In the genomic region with DNA sequence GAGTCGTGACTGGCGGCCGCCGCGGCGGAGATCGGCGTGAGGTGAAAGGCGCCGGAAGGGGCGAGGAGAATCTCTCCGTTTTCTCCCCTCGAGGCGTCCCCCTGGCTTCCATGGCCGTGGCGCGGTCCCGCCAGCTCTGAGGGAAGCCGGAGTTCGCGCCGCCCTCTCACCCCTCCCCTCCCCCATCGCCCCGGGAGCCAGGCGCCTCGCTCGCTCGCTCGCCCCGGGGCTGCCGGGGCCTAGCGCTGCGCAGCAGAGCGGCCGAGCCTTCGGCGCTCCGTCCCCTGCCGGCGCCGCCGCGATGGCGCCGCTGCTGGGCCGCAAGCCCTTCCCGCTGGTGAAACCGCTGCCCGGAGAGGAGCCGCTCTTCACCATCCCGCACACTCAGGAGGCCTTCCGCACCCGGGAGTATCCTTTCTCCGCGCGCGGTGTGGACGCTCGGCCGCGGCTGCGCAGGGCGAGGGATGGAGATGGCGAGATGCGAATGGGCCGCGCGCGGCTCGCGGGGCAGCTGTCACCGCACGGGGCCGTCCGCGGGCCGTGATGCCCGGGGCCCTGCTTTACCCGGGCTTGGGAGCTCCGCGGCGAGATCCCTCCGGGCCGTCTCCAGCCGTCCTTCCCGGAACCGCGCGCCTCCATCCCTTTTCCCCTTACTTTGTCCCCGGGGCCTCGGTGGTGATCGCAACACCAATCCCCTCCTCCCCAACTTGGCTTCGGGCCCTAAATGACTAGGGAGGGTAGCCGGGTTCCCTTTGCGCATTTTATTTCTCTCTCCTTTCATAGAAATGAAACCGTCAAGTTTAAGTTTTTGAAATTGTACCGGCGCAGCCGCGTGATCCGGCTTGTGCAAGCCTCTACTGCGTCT, we compare ENCODE assay signal across 8 mouse cellular contexts. TPM values are rescaled to one million over a fixed set of nuclear protein-coding genes. Genes with fewer than 3 reads are reported as not detected.
DNase-seq lines count a peak whose midpoint lies in the region; ATAC-seq lines count a peak whose summit lies in the region.

No protein-coding gene starts in this region.

- H3K27me3 ChIP-seq in forebrain, embryonic 14.5 days (replicated peaks; ENCODE audit: control insufficient read depth, insufficient read depth, low read length): no peaks in the 10 kb centered on the region
- H3K27me3 ChIP-seq in hindbrain, embryonic 10.5 days (ENCODE audit: insufficient read depth, poor library complexity, severe bottlenecking): no peaks in the 10 kb centered on the region
- no peaks in the 10 kb centered on the region for H3K27me3 ChIP-seq in midbrain, embryonic 14.5 days (ENCODE audit: control insufficient read depth, insufficient read depth, low read length)

- DNase-seq in left cerebral cortex, adult 18-20 months (ENCODE audit: low spot score in 2 of 2): peak; percentile 53 to 66
- no peak for DNase-seq in left cerebral cortex, adult 8-10 months (ENCODE audit: low spot score in 2 of 2)
- peak; percentile 41 for DNase-seq in forebrain, embryonic 14.5 days (ENCODE audit: low spot score)
- no peak for DNase-seq in hindbrain, embryonic 10.5 days (ENCODE audit: low spot score)
- peak; percentile 85 for DNase-seq in liver
- DNase-seq in midbrain, embryonic 14.5 days: peak; percentile 50
- peak; percentile 16 to 79 for DNase-seq in thymus, postnatal 10 days (ENCODE audit: low spot score in 2 of 2)

- peak overlapping the region; percentile 79 for H3K4me3 ChIP-seq in brown adipose tissue, adult 24 weeks (ENCODE audit: insufficient read depth, low read depth, low read length)
- H3K4me3 ChIP-seq in forebrain, embryonic 14.5 days (ENCODE audit: low read depth, low read length): peak overlapping the region; percentile 98
- H3K4me3 ChIP-seq in hindbrain, embryonic 10.5 days: peak overlapping the region; percentile 98
- H3K4me3 ChIP-seq in midbrain, embryonic 14.5 days (replicated peaks; ENCODE audit: low read depth, low read length): peak overlapping the region; percentile 97

- H3K4me2 ChIP-seq in forebrain, embryonic 14.5 days (ENCODE audit: low read length): peak overlapping the region; percentile 71
- H3K4me2 ChIP-seq in midbrain, embryonic 14.5 days (ENCODE audit: low read length): peak overlapping the region; percentile 80

- under 1% methylated on average over 99 of the region's 102 CpGs for WGBS in forebrain, embryonic 14.5 days
- WGBS in hindbrain, embryonic 10.5 days: under 1% methylated on average over 102 of the region's 102 CpGs
- under 1% methylated on average over 95 of the region's 102 CpGs for whole genome bisulfite sequencing in midbrain, embryonic 14.5 days

- H3K9ac ChIP-seq in forebrain, embryonic 14.5 days (ENCODE audit: low read length): peak overlapping the region; percentile 97
- H3K9ac ChIP-seq in midbrain, embryonic 14.5 days (replicated peaks; ENCODE audit: low read length): peak overlapping the region; percentile 94

- ATAC-seq in forebrain, embryonic 14.5 days: peak; percentile 64
- peak; percentile 72 for ATAC-seq in midbrain, embryonic 14.5 days (ENCODE audit: low FRiP score, low TSS enrichment)

- peaks cover 14% of the 10 kb centered on the region for H3K36me3 ChIP-seq in forebrain, embryonic 14.5 days (ENCODE audit: control insufficient read depth, insufficient read depth, low read length)
- H3K36me3 ChIP-seq in hindbrain, embryonic 10.5 days: peaks cover 57% of the 10 kb centered on the region
- H3K36me3 ChIP-seq in midbrain, embryonic 14.5 days (ENCODE audit: control insufficient read depth, insufficient read depth, low read length): peaks cover 13% of the 10 kb centered on the region; the same call in 1 of the 2 replicates

- H3K9me3 ChIP-seq in forebrain, embryonic 14.5 days (replicated peaks; ENCODE audit: control insufficient read depth, low read length): no peaks in the 10 kb centered on the region
- H3K9me3 ChIP-seq in hindbrain, embryonic 10.5 days: peaks cover 5% of the 10 kb centered on the region; the same call in 1 of the 2 replicates
- no peaks in the 10 kb centered on the region for H3K9me3 ChIP-seq in midbrain, embryonic 14.5 days (ENCODE audit: control insufficient read depth, low read length)

- H3K27ac ChIP-seq in brown adipose tissue, adult 24 weeks (replicated peaks; ENCODE audit: low read depth, low read length): peak overlapping the region; percentile 87
- peak overlapping the region; percentile 95 for H3K27ac ChIP-seq in forebrain, embryonic 14.5 days (ENCODE audit: low read depth, low read length)
- peak overlapping the region; percentile 99 for H3K27ac ChIP-seq in hindbrain, embryonic 10.5 days
- H3K27ac ChIP-seq in midbrain, embryonic 14.5 days (replicated peaks; ENCODE audit: low read depth, low read length): peak overlapping the region; percentile 94

- peaks cover 9% of the 10 kb centered on the region for H3K4me1 ChIP-seq in brown adipose tissue, adult 24 weeks (ENCODE audit: control insufficient read depth, insufficient read depth, insufficient read length, low read length)
- peaks cover 18% of the 10 kb centered on the region for H3K4me1 ChIP-seq in forebrain, embryonic 14.5 days (ENCODE audit: control insufficient read depth, insufficient read depth, low read length)
- peaks cover 31% of the 10 kb centered on the region for H3K4me1 ChIP-seq in hindbrain, embryonic 10.5 days (replicated peaks)
- peaks cover 25% of the 10 kb centered on the region for H3K4me1 ChIP-seq in midbrain, embryonic 14.5 days (ENCODE audit: control insufficient read depth, insufficient read depth, low read length)

RNA-seq across cellular contexts. Expression of gene Baz1b, which starts 0.5 kb away (rescaled TPM):
- 10 to 100 TPM; 78.1 to 79.2 TPM for total RNA-seq in left cerebral cortex, adult 18-20 months (2021)
- 10 to 100 TPM; 69.3 to 77.7 (median 73.6) TPM for total RNA-seq in left cerebral cortex, adult 8-10 months (2022)
- polyA plus RNA-seq in brown adipose tissue, adult 24 weeks (2012; ENCODE audit: insufficient read depth, insufficient read length, missing spikeins): 25.5 and 32.8 TPM in 2 replicates
- polyA plus RNA-seq in forebrain, embryonic 14.5 days (2014; fragmentation: Nextera tagmentation; extraction: Ambion mirVana): 35.5 and 44.3 TPM in 2 replicates
- polyA plus RNA-seq in hindbrain, embryonic 10.5 days (2016; fragmentation: Nextera tagmentation; extraction: Ambion mirVana): 41.1 and 53.8 TPM in 2 replicates
- 30.1 and 43.9 TPM in 2 replicates for polyA plus RNA-seq in midbrain, embryonic 14.5 days (2014; fragmentation: Nextera tagmentation; extraction: Ambion mirVana)

RNA-seq across cellular contexts. Expression of gene Bcl7b, which starts 19.5 kb away (rescaled TPM):
- 10 to 100 TPM; 56.0 to 57.9 TPM for total RNA-seq in left cerebral cortex, adult 18-20 months (2021)
- total RNA-seq in left cerebral cortex, adult 8-10 months (2022): 10 to 100 TPM; 51.9 to 65.5 (median 57.1) TPM
- polyA plus RNA-seq in brown adipose tissue, adult 24 weeks (2012; ENCODE audit: insufficient read depth, insufficient read length, missing spikeins): 61.6 and 84.5 TPM in 2 replicates
- polyA plus RNA-seq in forebrain, embryonic 14.5 days (2014; fragmentation: Nextera tagmentation; extraction: Ambion mirVana): 47.4 and 48.9 TPM in 2 replicates
- 45.7 and 46.1 TPM in 2 replicates for polyA plus RNA-seq in hindbrain, embryonic 10.5 days (2016; fragmentation: Nextera tagmentation; extraction: Ambion mirVana)
- polyA plus RNA-seq in midbrain, embryonic 14.5 days (2014; fragmentation: Nextera tagmentation; extraction: Ambion mirVana): 38.8 and 43.0 TPM in 2 replicates

RNA-seq across cellular contexts. Expression of gene Tbl2, which starts 38.1 kb away (rescaled TPM):
- 10 to 100 TPM; 24.9 to 26.9 TPM for total RNA-seq in left cerebral cortex, adult 18-20 months (2021)
- total RNA-seq in left cerebral cortex, adult 8-10 months (2022): 10 to 100 TPM; 22.9 to 28.7 (median 27.5) TPM
- polyA plus RNA-seq in brown adipose tissue, adult 24 weeks (2012; ENCODE audit: insufficient read depth, insufficient read length, missing spikeins): 7.5 and 8.2 TPM in 2 replicates
- 16.3 and 17.4 TPM in 2 replicates for polyA plus RNA-seq in forebrain, embryonic 14.5 days (2014; fragmentation: Nextera tagmentation; extraction: Ambion mirVana)
- polyA plus RNA-seq in hindbrain, embryonic 10.5 days (2016; fragmentation: Nextera tagmentation; extraction: Ambion mirVana): 20.0 and 23.7 TPM in 2 replicates
- polyA plus RNA-seq in midbrain, embryonic 14.5 days (2014; fragmentation: Nextera tagmentation; extraction: Ambion mirVana): 10.7 and 15.3 TPM in 2 replicates

Comparison
In these comparisons a context has a peak if more than half of its experiments do, and no peak if none do; other contexts are left out.
1. DNase-seq: peak in left cerebral cortex, adult 18-20 months (2 of 2), forebrain, embryonic 14.5 days (single experiment), liver (single experiment), midbrain, embryonic 14.5 days (single experiment) and thymus, postnatal 10 days (2 of 2); none in left cerebral cortex, adult 8-10 months (0 of 2) and hindbrain, embryonic 10.5 days (single experiment).
2. Peak in every context shown above with its lines, with median percentiles within 50 percentile points of each other: H3K27ac ChIP-seq and H3K4me3 ChIP-seq.